Mouse (Mus musculus) stomach, embryonic 14.5 days (tissue): ENCODE results near the gene Iqsec1. TPM values are rescaled to one million over a fixed set of nuclear protein-coding genes. Genes with fewer than 3 reads are reported as not detected.

Experiments used
- ATAC-seq: fragments of 200-750 bp; cut with Nextera tagmentation; 2 replicates; pipeline ENCODE4 v1.8.0; 2017; ENCODE audit warnings: low read depth, moderate TSS enrichment; ENCODE audit not compliant: insufficient number of reproducible peaks, insufficient read depth, low FRiP score
- H3K27ac ChIP-seq: fragments of 300-500 bp; sonication (generic); 2 replicates; pipeline ENCODE4 v1.5.1; 2014; ENCODE audit warnings: mild to moderate bottlenecking, low read length, moderate library complexity, mixed read lengths
- H3K27me3 ChIP-seq: fragments of 300-500 bp; sonication (generic); 2 replicates; pipeline ENCODE4 v1.6.1; 2014; ENCODE audit warnings: low read length, control low read depth, mixed read lengths; ENCODE audit not compliant: control insufficient read depth, insufficient read depth
- H3K36me3 ChIP-seq: fragments of 300-500 bp; sonication (generic); 2 replicates; pipeline ENCODE4 v1.6.1; 2014; ENCODE audit warnings: mild to moderate bottlenecking, control low read depth, low read length, moderate library complexity, mixed read lengths; ENCODE audit not compliant: control insufficient read depth, insufficient read depth
- H3K4me1 ChIP-seq: fragments of 300-500 bp; sonication (generic); 2 replicates; pipeline ENCODE4 v1.6.1; 2014; ENCODE audit warnings: low read length, control low read depth, mixed read lengths; ENCODE audit not compliant: control insufficient read depth, insufficient read depth
- H3K4me2 ChIP-seq: fragments of 300-500 bp; sonication (generic); replicated peaks from 2 replicates; pipeline ENCODE4 v1.6.1; 2014; ENCODE audit warnings: low read depth, low read length, control low read depth
- H3K4me3 ChIP-seq: fragments of 300-500 bp; sonication (generic); 2 replicates; pipeline ENCODE4 v1.5.1; 2014; ENCODE audit warnings: low read depth, low read length, control low read depth
- H3K9ac ChIP-seq: fragments of 300-500 bp; sonication (generic); replicated peaks from 2 replicates; pipeline ENCODE4 v1.6.1; 2014; ENCODE audit warnings: low read depth, mild to moderate bottlenecking, control low read depth, low read length, moderate library complexity, mixed read lengths
- H3K9me3 ChIP-seq: fragments of 300-500 bp; sonication (generic); 2 replicates; pipeline ENCODE4 v1.6.1; 2016; ENCODE audit warnings: low read depth, low read length, control low read depth; ENCODE audit not compliant: control insufficient read depth
- WGBS: fragments of 180-500 bp; shearing (Covaris S2); extraction: QIAGEN DNeasy Blood & Tissue Kit; methylation state at CpG from one replicate; pipeline ENCODE4 v1.1.7; 2014; 5-methylcytosine and 5-hydroxymethylcytosine counted together
- polyA plus RNA-seq: library from polyadenylated mRNA; unstranded; fragments of >200 nt; fragmentation: Nextera tagmentation; extraction: Ambion mirVana; gene quantifications from 2 replicates; pipeline ENCODE4 v1.2.1, GENCODE M21; 2014

Gene Iqsec1
- polyA plus RNA-seq, 1 experiment from 2014 or later, result 16.0 TPM

DNA sequence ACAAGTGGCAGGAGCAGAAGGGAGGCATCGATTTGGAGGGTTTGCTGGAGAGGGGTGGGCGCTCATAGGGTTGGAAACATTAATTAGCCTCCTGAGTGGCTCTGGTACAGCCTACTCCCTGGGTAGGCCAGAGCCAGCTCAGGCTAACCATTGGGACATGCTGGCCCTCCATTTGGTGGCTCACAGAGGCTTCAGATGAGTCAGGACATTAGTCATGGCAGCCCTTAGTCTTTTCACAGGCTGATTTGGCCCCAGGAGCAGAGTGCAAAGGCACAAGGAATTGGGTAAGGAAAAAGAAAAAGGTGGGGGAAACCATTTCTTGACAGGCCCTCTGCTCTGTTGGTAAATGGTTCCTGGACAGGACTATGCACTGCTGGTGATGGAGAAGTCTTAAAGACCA, 287.1 kb downstream of the Iqsec1 start:
- Histone ChIP-seq H3K4me1 (peaks cover 27% of the 10 kb centered on the region), H3K4me3 (no peak overlapping the region), H3K9ac (no peak overlapping the region), H3K4me2 (no peak overlapping the region), H3K9me3 (no peaks in the 10 kb centered on the region), H3K27me3 (no peaks in the 10 kb centered on the region), H3K36me3 (no peaks in the 10 kb centered on the region), H3K27ac (no peak overlapping the region)
- WGBS, result 73% methylated on average over 2 of the region's 2 CpGs
- no peak for ATAC-seq

DNA sequence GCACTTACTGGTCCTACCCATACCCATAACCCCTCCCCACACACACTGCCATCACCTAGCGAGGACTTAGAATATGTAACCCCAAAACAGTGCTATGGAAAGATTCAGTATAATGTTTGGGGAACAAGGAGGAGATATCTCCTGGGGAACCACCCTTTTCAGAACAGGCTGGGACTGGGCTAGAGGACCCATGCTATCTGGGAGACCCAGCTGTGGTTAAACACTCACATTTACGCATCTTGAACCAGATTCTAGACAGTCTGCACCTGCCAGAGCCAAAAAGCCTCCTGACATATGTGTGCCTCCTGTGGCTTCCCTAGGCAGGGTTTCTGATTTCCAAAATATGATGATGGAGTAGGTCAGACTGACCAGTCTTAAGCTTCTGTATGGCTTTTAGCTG, 287.7 kb downstream of the Iqsec1 start:
- H3K9me3 ChIP-seq, result no peaks in the 10 kb centered on the region
- H3K4me2 ChIP-seq, result no peak overlapping the region
- H3K27ac ChIP-seq, result no peak overlapping the region
- ATAC-seq, result no peak
- H3K36me3 ChIP-seq, result no peaks in the 10 kb centered on the region
- peaks cover 22% of the 10 kb centered on the region for H3K4me1 ChIP-seq
- no peaks in the 10 kb centered on the region for H3K27me3 ChIP-seq
- H3K9ac ChIP-seq, result no peak overlapping the region
- no peak overlapping the region for H3K4me3 ChIP-seq
- WGBS, result 83% methylated on average over 2 of the region's 2 CpGs

DNA sequence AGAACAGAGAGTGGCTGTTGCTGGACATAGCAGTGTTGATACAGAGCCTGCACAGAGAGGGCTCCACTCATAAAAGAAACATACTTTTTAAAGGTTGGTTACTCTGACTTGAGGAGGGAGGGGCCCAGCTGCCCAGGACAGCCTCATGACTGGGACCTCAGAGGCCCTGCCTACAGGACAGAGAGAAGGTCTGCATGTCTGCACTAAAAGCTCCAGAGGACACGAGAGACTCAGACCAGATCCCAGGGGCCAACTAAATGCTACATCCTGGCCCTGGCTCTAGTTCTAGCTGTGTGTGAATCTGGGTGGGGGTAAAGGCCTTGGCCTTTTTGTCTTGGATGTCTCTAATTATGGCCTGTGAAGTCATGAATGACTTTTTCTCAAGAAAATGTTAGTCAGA, 288.4 kb downstream of the Iqsec1 start:
- ATAC-seq, result no peak
- Histone ChIP-seq H3K4me2 (no peak overlapping the region), H3K4me3 (no peak overlapping the region), H3K9ac (no peak overlapping the region), H3K4me1 (peaks cover 22% of the 10 kb centered on the region), H3K36me3 (no peaks in the 10 kb centered on the region), H3K27ac (no peak overlapping the region), H3K9me3 (no peaks in the 10 kb centered on the region), H3K27me3 (no peaks in the 10 kb centered on the region)
- 48% methylated on average over 1 of the region's 1 CpGs for WGBS

DNA sequence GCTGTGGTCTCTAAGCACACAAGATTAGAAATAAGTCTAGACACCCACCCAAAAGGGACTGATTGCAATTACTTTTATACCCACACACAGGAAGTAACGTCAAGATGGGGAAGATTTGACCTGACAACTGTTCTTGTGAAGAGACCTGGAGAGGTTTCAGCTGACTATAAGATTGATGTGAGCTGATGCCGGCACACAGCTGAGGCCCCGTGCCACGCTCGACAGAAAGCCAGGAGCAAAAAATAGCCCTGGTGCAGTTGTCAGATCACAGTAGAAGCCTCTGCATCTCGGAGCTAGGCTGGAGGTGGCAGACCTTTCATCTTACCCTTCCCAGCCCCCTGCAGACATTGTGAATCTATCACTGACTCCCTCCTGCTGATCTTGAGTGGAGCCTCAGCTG, 289.6 kb downstream of the Iqsec1 start:
- Histone ChIP-seq H3K4me1 (peaks cover 18% of the 10 kb centered on the region), H3K36me3 (peaks cover 8% of the 10 kb centered on the region), H3K4me3 (no peak overlapping the region), H3K4me2 (no peak overlapping the region), H3K9ac (no peak overlapping the region), H3K27me3 (no peaks in the 10 kb centered on the region), H3K9me3 (no peaks in the 10 kb centered on the region), H3K27ac (no peak overlapping the region)
- 44% methylated on average over 6 of the region's 6 CpGs for WGBS
- no peak for ATAC-seq

DNA sequence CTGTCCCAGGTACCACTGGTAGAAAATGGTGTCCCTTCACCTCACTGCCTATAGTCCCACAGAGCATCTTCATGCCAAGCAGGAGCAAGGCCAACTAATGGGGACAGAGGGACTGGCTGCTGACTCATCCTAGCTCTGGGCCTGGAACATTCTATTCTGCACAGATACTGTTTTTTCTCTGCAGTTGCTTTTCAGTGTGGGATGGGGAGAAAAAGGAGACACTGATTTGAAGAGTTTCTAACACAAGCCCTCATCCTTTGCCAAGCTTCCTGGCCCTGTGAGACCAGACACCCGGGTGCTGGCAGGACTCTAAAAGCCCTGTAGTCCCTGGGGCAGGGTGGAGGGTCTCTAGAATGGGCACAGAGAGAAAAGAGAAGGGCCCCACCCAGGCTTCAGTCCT, 292.7 kb downstream of the Iqsec1 start:
- no peaks in the 10 kb centered on the region for H3K27me3 ChIP-seq
- no peak overlapping the region for H3K4me2 ChIP-seq
- H3K27ac ChIP-seq, result no peak overlapping the region
- no peak overlapping the region for H3K4me3 ChIP-seq
- H3K9me3 ChIP-seq, result no peaks in the 10 kb centered on the region
- whole genome bisulfite sequencing, result 63% methylated on average over 1 of the region's 1 CpGs
- peaks cover 2% of the 10 kb centered on the region; the same call in 1 of the 2 replicates for H3K4me1 ChIP-seq
- H3K36me3 ChIP-seq, result peaks cover 18% of the 10 kb centered on the region
- no peak overlapping the region for H3K9ac ChIP-seq
- ATAC-seq, result no peak

DNA sequence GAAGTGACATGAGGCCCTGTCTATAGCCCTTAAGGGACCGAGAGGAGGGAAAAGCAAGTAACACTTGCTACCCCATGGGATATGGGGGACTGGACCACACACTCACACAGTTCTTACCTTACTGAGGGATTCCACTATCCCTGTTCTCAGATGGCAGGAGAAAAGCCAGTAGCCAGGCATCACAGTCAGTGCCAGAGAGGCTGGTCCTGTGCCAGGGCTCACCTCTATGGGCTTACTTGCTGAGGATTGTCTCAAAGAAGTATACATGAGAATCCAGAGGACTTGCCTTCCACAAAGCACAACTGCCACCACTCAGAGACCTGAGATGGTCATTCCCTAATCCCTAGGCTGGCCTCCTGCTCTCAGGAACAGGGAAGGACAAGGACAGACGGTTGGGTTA, 296.1 kb downstream of the Iqsec1 start:
- Histone ChIP-seq H3K27me3 (no peaks in the 10 kb centered on the region), H3K4me3 (no peak overlapping the region), H3K9me3 (no peaks in the 10 kb centered on the region), H3K9ac (no peak overlapping the region), H3K4me1 (no peaks in the 10 kb centered on the region), H3K27ac (no peak overlapping the region), H3K4me2 (no peak overlapping the region), H3K36me3 (peaks cover 42% of the 10 kb centered on the region)
- no peak for ATAC-seq
- WGBS, result 87% methylated on average over 2 of the region's 2 CpGs

DNA sequence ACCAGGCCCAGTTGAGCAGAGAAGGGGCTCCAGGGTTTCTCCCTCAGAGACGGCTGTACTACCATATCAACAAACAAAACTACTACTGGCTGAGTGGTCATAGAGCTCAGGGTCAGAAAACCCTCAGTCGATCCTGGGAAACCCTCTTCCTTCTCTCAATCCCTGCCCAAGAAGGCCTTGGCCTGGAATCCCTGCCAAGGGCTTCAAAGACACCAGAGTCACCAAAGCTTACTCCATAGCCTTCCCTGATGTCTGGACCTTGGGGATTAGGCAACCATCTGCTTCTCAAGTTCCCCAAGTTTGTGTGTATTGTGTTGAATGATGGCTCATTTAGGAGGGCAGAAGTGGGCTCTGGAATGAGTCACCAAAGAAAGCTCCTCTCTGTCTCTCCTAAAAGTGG, 296.6 kb downstream of the Iqsec1 start:
- no peak overlapping the region for H3K9ac ChIP-seq
- ATAC-seq, result no peak
- WGBS, result 73% methylated on average over 2 of the region's 2 CpGs
- peaks cover 42% of the 10 kb centered on the region for H3K36me3 ChIP-seq
- no peak overlapping the region for H3K4me2 ChIP-seq
- H3K27ac ChIP-seq, result no peak overlapping the region
- H3K27me3 ChIP-seq, result no peaks in the 10 kb centered on the region
- no peak overlapping the region for H3K4me3 ChIP-seq
- no peaks in the 10 kb centered on the region for H3K9me3 ChIP-seq
- no peaks in the 10 kb centered on the region for H3K4me1 ChIP-seq

DNA sequence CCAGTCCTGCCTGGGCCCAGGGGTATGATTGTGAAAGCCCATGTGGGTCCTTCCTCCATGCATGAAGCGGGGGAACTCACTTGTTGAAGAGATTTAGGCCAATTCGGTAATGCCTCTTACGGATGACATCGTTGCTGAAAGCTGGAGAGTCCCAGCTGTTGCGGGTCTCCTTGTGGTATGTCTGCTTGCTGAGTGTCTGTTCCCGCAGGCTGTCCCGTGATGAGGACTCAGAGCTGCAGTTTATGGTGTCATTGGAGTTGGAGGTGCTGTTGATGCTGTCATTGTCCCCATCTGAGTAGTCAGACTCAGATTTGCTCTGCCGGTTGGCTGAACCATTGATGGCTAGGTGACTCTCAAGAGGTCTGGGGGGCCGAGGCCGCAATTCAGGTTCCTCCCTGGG, 299.0 kb downstream of the Iqsec1 start:
- Histone ChIP-seq H3K27me3 (no peaks in the 10 kb centered on the region), H3K36me3 (peaks cover 39% of the 10 kb centered on the region), H3K27ac (no peak overlapping the region), H3K4me1 (no peaks in the 10 kb centered on the region), H3K9me3 (no peaks in the 10 kb centered on the region), H3K4me3 (no peak overlapping the region), H3K4me2 (no peak overlapping the region), H3K9ac (no peak overlapping the region)
- no peak for ATAC-seq
- 85% methylated on average over 10 of the region's 10 CpGs for WGBS

DNA sequence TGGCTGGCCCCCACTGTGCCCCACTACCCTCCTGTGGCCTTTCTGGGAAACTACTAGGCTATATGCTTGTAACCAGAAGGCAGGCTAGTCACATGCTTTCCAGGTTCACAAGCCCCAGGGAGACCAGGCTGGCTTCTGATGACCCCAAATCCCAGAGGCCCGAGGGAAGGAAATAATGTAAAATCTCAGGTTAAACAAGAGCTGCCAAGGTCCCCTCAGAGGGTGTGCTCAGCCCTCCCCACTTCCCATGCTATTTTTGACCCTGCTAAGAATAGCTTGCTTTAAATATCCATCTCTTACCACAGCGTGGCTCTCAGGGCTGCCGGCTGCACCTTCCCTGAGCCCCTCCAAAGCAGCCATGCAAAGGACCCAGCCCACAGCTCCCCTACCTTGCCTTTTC, 299.7 kb downstream of the Iqsec1 start:
- Histone ChIP-seq H3K4me2 (no peak overlapping the region), H3K36me3 (peaks cover 33% of the 10 kb centered on the region), H3K9ac (no peak overlapping the region), H3K4me3 (no peak overlapping the region), H3K27me3 (no peaks in the 10 kb centered on the region), H3K27ac (no peak overlapping the region), H3K4me1 (no peaks in the 10 kb centered on the region), H3K9me3 (no peaks in the 10 kb centered on the region)
- 63% methylated on average over 3 of the region's 3 CpGs for WGBS
- no peak for ATAC-seq
